Mouse (Mus musculus): Measurements from ENCODE around the gene Acadsb.

Acadsb gene

GRCm38 (mm10) chr7:131465117-131465601, 54.8 kb downstream of the Acadsb start:
- DNase-seq (ENCODE audit: low spot score in 2 of 2), result no peak

- no peak for DNase-seq (ENCODE audit: low spot score in 2 of 2)
Measured at GRCm38 (mm10) chr7:131465735-131466134, 55.3 kb downstream of the Acadsb start.

- DNase-seq (ENCODE audit: low spot score in 2 of 2), result no peak
Measured at GRCm38 (mm10) chr7:131467312-131467711, 56.9 kb downstream of the Acadsb start.

GRCm38 (mm10) chr7:131469506-131469905, 59.1 kb downstream of the Acadsb start:
- DNase-seq (ENCODE audit: low spot score in 2 of 2), result no peak

- no peak for DNase-seq (ENCODE audit: low spot score in 2 of 2)
Measured at GRCm38 (mm10) chr7:131471551-131471950, 61.1 kb downstream of the Acadsb start.

- no peak for DNase-seq (ENCODE audit: low spot score in 2 of 2)
Measured at GRCm38 (mm10) chr7:131477140-131477539, 66.7 kb downstream of the Acadsb start.

- DNase-seq (ENCODE audit: low spot score in 2 of 2), result no peak
Measured at GRCm38 (mm10) chr7:131478403-131478802, 68.0 kb downstream of the Acadsb start.
